Mouse (Mus musculus) liver, postnatal 0 days (tissue): Measurements from ENCODE around the gene Pls3. TPM values are rescaled to one million over a fixed set of nuclear protein-coding genes. Genes with fewer than 3 reads are reported as not detected.
"Not testable (repeated sequence)": the region's sequence is repeated elsewhere in the genome, so short reads cannot be mapped to it uniquely, and the experiment has no call there.

Experiments
- ATAC-seq: fragments of 200-750 bp; cut with Nextera tagmentation; 2 replicates; pipeline ENCODE4 v1.8.0; 2017; ENCODE audit warnings: mild to moderate bottlenecking, moderate library complexity
- DNase-seq: peaks from one replicate; pipeline ENCODE4 v3.0.0-alpha.2; 2016
- H3K27ac ChIP-seq: fragments of 300-500 bp; sonication (generic); 2 replicates; pipeline ENCODE4 v1.5.1; 2014; ENCODE audit warnings: antibody characterized with exemption, moderate library complexity, mild to moderate bottlenecking, low read depth
- H3K27me3 ChIP-seq: fragments of 300-500 bp; sonication (generic); 2 replicates; pipeline ENCODE4 v1.6.1; 2014; ENCODE audit warnings: low read length, control low read depth, mixed read lengths; ENCODE audit not compliant: insufficient read depth
- H3K36me3 ChIP-seq: fragments of 300-500 bp; sonication (generic); replicated peaks from 2 replicates; pipeline ENCODE4 v1.6.1; 2014; ENCODE audit warnings: mild to moderate bottlenecking, control low read depth, low read length, moderate library complexity, mixed read lengths; ENCODE audit not compliant: insufficient read depth
- H3K4me1 ChIP-seq: fragments of 300-500 bp; sonication (generic); 2 replicates; pipeline ENCODE4 v1.6.1; 2014; ENCODE audit warnings: antibody characterized with exemption, mild to moderate bottlenecking, control low read depth; ENCODE audit not compliant: insufficient read depth
- H3K4me2 ChIP-seq: fragments of 300-500 bp; sonication (generic); 2 replicates; pipeline ENCODE4 v1.6.1; 2014; ENCODE audit warnings: low read depth, mild to moderate bottlenecking, low read length, moderate library complexity, mixed read lengths
- H3K4me3 ChIP-seq: fragments of 300-500 bp; sonication (generic); 2 replicates; pipeline ENCODE4 v1.5.1; 2014; ENCODE audit warnings: low read depth, low read length
- H3K9ac ChIP-seq: fragments of 300-500 bp; sonication (generic); replicated peaks from 2 replicates; pipeline ENCODE4 v1.6.1; 2014; ENCODE audit warnings: mild to moderate bottlenecking, moderate library complexity
- H3K9me3 ChIP-seq: fragments of 300-500 bp; sonication (generic); 2 replicates; pipeline ENCODE4 v1.6.1; 2016; ENCODE audit warnings: mild to moderate bottlenecking, control low read depth, low read length, mixed read lengths
- CTCF ChIP-seq: sonication (generic); IDR thresholded peaks from 2 replicates; pipeline ENCODE4 v1.5.1; 2016; ENCODE audit warnings: antibody characterized with exemption, low read depth
- EP300 ChIP-seq: IDR thresholded peaks from 2 replicates; pipeline ENCODE4 v1.6.1; 2016; ENCODE audit warnings: antibody characterized with exemption, low read depth, mild to moderate bottlenecking
- WGBS: fragments of 180-500 bp; shearing (Covaris S2); extraction: QIAGEN DNeasy Blood & Tissue Kit; methylation state at CpG from one replicate; pipeline ENCODE4 v1.1.7; 2014; ENCODE audit not compliant: insufficient replicate concordance; 5-methylcytosine and 5-hydroxymethylcytosine counted together
- polyA plus RNA-seq: library from polyadenylated mRNA; unstranded; fragments of >200 nt; fragmentation: Nextera tagmentation; extraction: Ambion mirVana; gene quantifications from 2 replicates; pipeline ENCODE4 v1.2.1, GENCODE M21; 2015

The Pls3 gene
- polyA plus RNA-seq, 1 experiment from 2014 or later = 4.1 TPM

- no peaks in the 10 kb centered on the region for H3K36me3 ChIP-seq
- no peaks in the 10 kb centered on the region for H3K9me3 ChIP-seq
- DNase-seq (no peak), ATAC-seq (no peak)
- H3K4me3 ChIP-seq = no peak overlapping the region
- no peak overlapping the region for H3K4me2 ChIP-seq
- 0 out of 2 replicates have a peak, but pooled peaks cover 2% of the 10 kb centered on the region for H3K27me3 ChIP-seq
- TF ChIP-seq CTCF (no peak), EP300 (no peak)
- H3K4me1 ChIP-seq = no peaks in the 10 kb centered on the region
- no peak overlapping the region for H3K27ac ChIP-seq
- 72% methylated on average over 4 of the region's 4 CpGs for WGBS
- no peak overlapping the region for H3K9ac ChIP-seq
These were observed 60.9 kb downstream of the Pls3 start for GRCm38 (mm10) chrX:75814123-75814522.

- Histone ChIP-seq H3K4me1 (no peaks in the 10 kb centered on the region), H3K9ac (no peak overlapping the region)
- 30% methylated on average over 4 of the region's 4 CpGs for whole genome bisulfite sequencing
These were observed 78.4 kb downstream of the Pls3 start for GRCm38 (mm10) chrX:75796583-75796982.

DNA sequence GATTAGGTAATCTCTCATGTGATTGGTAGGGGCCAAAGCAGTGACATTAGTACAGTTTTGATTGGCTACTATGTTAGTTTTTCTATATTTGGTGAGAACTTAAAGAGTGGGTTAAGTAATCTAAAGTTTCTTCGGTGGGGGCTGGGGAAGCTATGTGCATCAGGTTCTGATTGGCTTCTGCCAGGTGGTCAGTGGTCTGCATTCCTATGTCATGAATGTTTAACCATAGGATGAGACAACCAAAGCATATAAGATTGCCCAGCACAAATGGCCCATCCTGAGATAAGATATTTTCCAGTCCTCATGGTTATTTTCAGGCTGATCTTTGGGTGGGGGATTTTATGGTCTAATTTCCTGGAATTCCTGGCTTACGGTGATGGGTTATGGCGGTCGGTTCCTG, 95.2 kb downstream of the Pls3 start:
- 65% methylated on average over 4 of the region's 4 CpGs for WGBS
- TF ChIP-seq EP300 (no peak), CTCF (no peak)
- Histone ChIP-seq H3K27me3 (no peaks in the 10 kb centered on the region), H3K27ac (no peak overlapping the region), H3K36me3 (no peaks in the 10 kb centered on the region), H3K4me3 (no peak overlapping the region), H3K4me2 (no peak overlapping the region), H3K4me1 (no peaks in the 10 kb centered on the region), H3K9me3 (no peaks in the 10 kb centered on the region), H3K9ac (no peak overlapping the region)
- no peak for ATAC-seq
- DNase-seq = no peak

More at GRCm38 (mm10) chrX:75796583-75796982, 78.4 kb downstream of the Pls3 start:
- Histone ChIP-seq H3K27me3 (no peaks in the 10 kb centered on the region), H3K4me2 (no peak overlapping the region), H3K36me3 (no peaks in the 10 kb centered on the region), H3K4me3 (no peak overlapping the region), H3K9me3 (no peaks in the 10 kb centered on the region), H3K27ac (no peak overlapping the region)
- TF ChIP-seq EP300 (no peak), CTCF (peak; percentile 69)
- ATAC-seq (no peak), DNase-seq (no peak)

DNA sequence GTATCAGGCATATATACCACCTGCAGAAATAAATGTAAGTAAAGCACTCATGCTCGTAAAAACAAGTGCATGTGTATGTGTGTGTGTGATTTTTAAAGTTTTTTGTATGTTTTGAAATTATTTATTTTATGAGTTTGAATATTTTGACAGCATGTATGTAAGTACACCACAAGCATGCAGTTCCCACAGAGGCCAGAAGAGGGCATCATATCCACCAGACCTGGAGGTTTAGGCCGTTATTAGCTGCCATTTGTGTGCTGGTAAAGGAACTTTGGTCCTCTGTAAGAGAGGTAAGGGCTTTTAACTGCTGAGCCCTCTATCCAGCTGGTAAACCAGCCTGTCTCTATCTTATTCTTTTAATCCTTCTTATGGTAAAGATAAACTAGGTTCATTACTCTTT, 97.5 kb downstream of the Pls3 start:
- H3K4me2 ChIP-seq = no peak overlapping the region
- no peaks in the 10 kb centered on the region for H3K9me3 ChIP-seq
- H3K27me3 ChIP-seq = no peaks in the 10 kb centered on the region
- no peak overlapping the region for H3K9ac ChIP-seq
- no peak overlapping the region for H3K4me3 ChIP-seq
- TF ChIP-seq CTCF = peak; percentile 49
- no peak for TF ChIP-seq EP300
- peak; percentile 12 for DNase-seq
- H3K4me1 ChIP-seq = no peaks in the 10 kb centered on the region
- H3K36me3 ChIP-seq = no peaks in the 10 kb centered on the region
- no peak overlapping the region for H3K27ac ChIP-seq
- 74% methylated on average over 2 of the region's 2 CpGs for WGBS
- no peak for ATAC-seq

DNA sequence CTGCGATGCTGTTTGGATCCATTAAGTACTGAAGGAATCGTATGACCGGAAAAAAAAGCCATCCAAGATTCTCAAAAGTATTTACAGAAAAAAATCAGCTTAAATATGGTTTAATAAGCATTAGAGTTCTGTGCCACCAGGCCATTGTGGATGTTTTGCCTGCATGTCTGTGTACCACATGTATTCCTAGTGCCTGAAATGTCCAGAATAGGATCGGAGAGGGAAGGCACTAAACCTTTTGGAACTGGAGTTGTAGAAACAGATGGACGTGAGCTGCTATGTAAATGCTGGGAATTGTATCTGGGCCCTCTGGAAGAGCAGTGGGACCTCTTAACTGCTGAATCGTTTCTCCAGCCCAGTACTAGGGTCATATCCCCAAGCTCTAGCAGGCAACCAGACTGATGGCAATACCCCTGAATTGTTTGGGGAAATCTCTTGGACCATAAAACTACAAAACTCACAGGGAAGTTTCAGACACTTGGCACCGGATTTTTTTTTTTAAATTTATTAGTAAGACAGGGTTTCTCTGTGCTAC, 110.1 kb downstream of the Pls3 start:
- Histone ChIP-seq H3K9ac (no peak overlapping the region; the same call in 1 of the 2 replicates), H3K4me1 (no peaks in the 10 kb centered on the region), H3K27ac (no peak overlapping the region), H3K9me3 (no peaks in the 10 kb centered on the region), H3K4me2 (peak overlapping the region; percentile 68), H3K27me3 (no peaks in the 10 kb centered on the region), H3K4me3 (peak overlapping the region; percentile 56), H3K36me3 (no peaks in the 10 kb centered on the region)
- no peak for DNase-seq
- TF ChIP-seq CTCF (no peak), EP300 (no peak)
- WGBS = 29% methylated on average over 7 of the region's 7 CpGs
- ATAC-seq = no peak

GRCm38 (mm10) chrX:75764135-75764793, 110.7 kb downstream of the Pls3 start:
- TF ChIP-seq CTCF (no peak), EP300 (no peak)
- H3K27ac ChIP-seq = peak overlapping the region; percentile 49; the same call in 1 of the 2 replicates
- H3K4me3 ChIP-seq = peak overlapping the region; percentile 56
- no peaks in the 10 kb centered on the region for H3K27me3 ChIP-seq
- H3K4me2 ChIP-seq = peak overlapping the region; percentile 68
- no peaks in the 10 kb centered on the region for H3K9me3 ChIP-seq
- peak overlapping the region; percentile 59 for H3K9ac ChIP-seq
- DNase-seq (peak; percentile 21), ATAC-seq (peak; percentile 89)
- H3K4me1 ChIP-seq = no peaks in the 10 kb centered on the region
- WGBS = 16% methylated on average over 19 of the region's 19 CpGs
- no peaks in the 10 kb centered on the region for H3K36me3 ChIP-seq

- not testable (repeated sequence) for H3K4me1 ChIP-seq, H3K4me2 ChIP-seq, H3K27me3 ChIP-seq, H3K27ac ChIP-seq, H3K9me3 ChIP-seq, DNase-seq, H3K4me3 ChIP-seq, H3K9ac ChIP-seq, ATAC-seq, H3K36me3 ChIP-seq
- WGBS = 78% methylated on average over 2 of the region's 2 CpGs
These were observed 115.5 kb downstream of the Pls3 start for GRCm38 (mm10) chrX:75759461-75759860.
